ENCODE assay signal across 8 mouse cellular contexts in the genomic region with DNA sequence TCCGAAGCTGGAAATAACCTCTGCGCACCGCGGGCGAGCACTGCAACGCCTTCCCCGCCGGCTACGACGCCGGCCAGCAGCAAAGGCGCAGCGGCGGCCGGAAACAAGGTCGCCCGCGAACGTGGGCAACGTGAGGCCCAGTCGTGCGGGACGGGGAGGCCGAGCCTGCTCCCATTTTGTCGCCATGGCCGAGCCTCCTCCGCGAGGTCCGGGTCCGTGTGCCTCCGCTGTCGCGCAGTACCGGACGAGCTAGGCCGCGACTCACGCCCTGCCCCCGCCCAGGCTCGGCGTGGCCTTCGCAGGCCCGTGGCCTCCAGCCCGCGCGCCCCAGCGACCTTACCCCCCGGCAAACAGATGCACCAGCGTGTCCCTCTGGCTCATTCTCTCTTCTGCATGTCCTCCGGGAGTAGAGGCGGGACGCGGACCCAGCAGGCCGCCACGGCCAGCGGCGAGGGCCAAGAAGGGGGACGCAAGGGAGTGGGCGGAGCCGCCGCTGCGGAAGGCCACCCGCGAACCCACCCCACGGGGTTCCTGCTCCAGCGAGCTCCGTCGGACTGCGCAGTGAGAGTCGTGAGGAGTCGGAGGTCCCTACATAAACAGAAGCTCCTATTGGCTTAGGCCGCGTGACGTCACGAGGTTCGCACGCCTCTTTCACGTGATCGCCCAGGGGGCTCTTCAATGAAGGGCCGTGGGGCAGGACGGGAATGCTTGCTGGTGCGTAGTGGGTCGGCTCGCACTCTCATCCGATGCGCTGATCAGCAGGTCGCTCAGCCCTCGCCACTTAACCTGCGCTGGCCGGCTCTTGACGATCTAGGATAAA. TPM values are rescaled to one million over a fixed set of nuclear protein-coding genes. Genes with fewer than 3 reads are reported as not detected.
A peak's percentile ranks its signal among the peaks of the same experiment; 100 is the strongest.
DNase-seq lines count a peak whose midpoint lies in the region; ATAC-seq and TF ChIP-seq lines count a peak whose summit lies in the region.

A gene (minus strand): TSS at position 587 of the 820 bp plus-strand sequence.

- H3K4me1 ChIP-seq in MEL (ENCODE audit: control insufficient read depth in 1 of 2, insufficient read depth in 2 of 2, low read length in 2 of 2) = peaks cover 3 to 7% of the 10 kb centered on the region in 2 experiments
- H3K4me1 ChIP-seq in cerebellum, adult 2 months (ENCODE audit: control insufficient read depth, insufficient read depth, low read length) = peaks cover 4% of the 10 kb centered on the region; the same call in 1 of the 2 replicates
- no peaks in the 10 kb centered on the region; the same call in 1 of the 2 replicates for H3K4me1 ChIP-seq in forebrain, postnatal 0 days (ENCODE audit: insufficient read depth)
- peaks cover 13% of the 10 kb centered on the region for H3K4me1 ChIP-seq in lung, embryonic 15.5 days

- no peaks in the 10 kb centered on the region for H3K9me3 ChIP-seq in MEL (replicated peaks; ENCODE audit: insufficient read depth, low read length)
- no peaks in the 10 kb centered on the region for H3K9me3 ChIP-seq in forebrain, postnatal 0 days (ENCODE audit: low read length)
- no peaks in the 10 kb centered on the region for H3K9me3 ChIP-seq in lung, embryonic 15.5 days

- TF ChIP-seq POLR2A in MEL (IDR thresholded peaks at IDR 0.05; ENCODE audit: control insufficient read depth in 1 of 2, insufficient read depth in 1 of 2, low read depth in 1 of 2, low read length in 2 of 2, poor library complexity in 1 of 2) = peak; percentile 52 to 82
- peak; percentile 63 for TF ChIP-seq POLR2A in cerebellum, adult 2 months (IDR thresholded peaks at IDR 0.05; ENCODE audit: borderline replicate concordance, insufficient read depth, low read length)

- H3K4me2 ChIP-seq in forebrain, postnatal 0 days (ENCODE audit: low read depth) = peak within 1 kb of the TSS; percentile 50
- H3K4me2 ChIP-seq in lung, embryonic 15.5 days = peak within 1 kb of the TSS; percentile 78

- peak within 1 kb of the TSS; percentile 84 for H3K9ac ChIP-seq in MEL (ENCODE audit: control insufficient read depth, low read depth, low read length, poor library complexity, severe bottlenecking)
- peak within 1 kb of the TSS; percentile 84 for H3K9ac ChIP-seq in forebrain, postnatal 0 days
- H3K9ac ChIP-seq in lung, embryonic 15.5 days = peak within 1 kb of the TSS; percentile 94

- H3K79me2 ChIP-seq in MEL (ENCODE audit: control insufficient read depth, insufficient read depth, low read length, poor library complexity) = peaks cover 30% of the 10 kb centered on the region

- ATAC-seq in forebrain, postnatal 0 days = peak; percentile 99
- peak; percentile 99 for ATAC-seq in lung, embryonic 15.5 days (ENCODE audit: borderline replicate concordance, extremely low read depth, low FRiP score, low TSS enrichment)

- H3K27ac ChIP-seq in MEL (ENCODE audit: control insufficient read depth, low read depth, low read length) = peak within 1 kb of the TSS; percentile 61
- peak within 1 kb of the TSS; percentile 31 for H3K27ac ChIP-seq in cerebellum, adult 2 months (ENCODE audit: insufficient read depth, low read length)
- H3K27ac ChIP-seq in forebrain, postnatal 0 days (ENCODE audit: low read depth, low read length) = peak within 1 kb of the TSS; percentile 87
- H3K27ac ChIP-seq in lung, embryonic 15.5 days = peak within 1 kb of the TSS; percentile 94

- under 1% methylated on average over 90 of the region's 91 CpGs for WGBS in cerebellum, adult 2 months
- WGBS in forebrain, postnatal 0 days = under 1% methylated on average over 90 of the region's 91 CpGs
- WGBS in lung, embryonic 15.5 days = under 1% methylated on average over 91 of the region's 91 CpGs

- H3K27me3 ChIP-seq in MEL (ENCODE audit: control insufficient read depth in 1 of 2, insufficient read depth in 2 of 2, low read length in 2 of 2) = no peaks in the 10 kb centered on the region
- no peaks in the 10 kb centered on the region for H3K27me3 ChIP-seq in cerebellum, adult 2 months (ENCODE audit: control insufficient read depth, insufficient read depth, low read length)
- no peaks in the 10 kb centered on the region for H3K27me3 ChIP-seq in forebrain, postnatal 0 days (ENCODE audit: insufficient read depth, low read length)
- no peaks in the 10 kb centered on the region for H3K27me3 ChIP-seq in lung, embryonic 15.5 days

- DNase-seq in MEL (ENCODE audit: low read depth, low spot score) = peak; percentile 98
- peak; percentile 95 to 96 for DNase-seq in cerebellum, adult 2 months
- DNase-seq in forebrain, postnatal 0 days = peak; percentile 97
- peak; percentile 97 for DNase-seq in heart, postnatal 4 days
- peak; percentile 97 for DNase-seq in layer of hippocampus, adult 8-10 months (ENCODE audit: low spot score in 2 of 2)
- DNase-seq in ovary, adult 18-20 months (ENCODE audit: low spot score) = peak; percentile 96
- DNase-seq in thymus, postnatal 0 days (ENCODE audit: low spot score) = peak; percentile 98

- TF ChIP-seq RAD21 in MEL (IDR thresholded peaks at IDR 0.05; ENCODE audit: low read depth, low read length) = no peak

- H3K36me3 ChIP-seq in MEL (ENCODE audit: control insufficient read depth in 1 of 2, insufficient read depth in 2 of 2, low read length in 2 of 2) = peaks cover 0 to 18% of the 10 kb centered on the region in 2 experiments; a peak in 2 of 4 replicates
- no peaks in the 10 kb centered on the region for H3K36me3 ChIP-seq in forebrain, postnatal 0 days (ENCODE audit: insufficient read depth)
- H3K36me3 ChIP-seq in lung, embryonic 15.5 days = no peaks in the 10 kb centered on the region

- TF ChIP-seq CTCF in MEL (IDR thresholded peaks at IDR 0.05 in 2 of 3, conservative IDR thresholded peaks at IDR 0.05 in 1 of 3; ENCODE audit: control insufficient read depth in 1 of 3, insufficient read depth in 1 of 3, low read depth in 2 of 3, low read length in 3 of 3, poor library complexity in 1 of 3, severe bottlenecking in 1 of 3) = no peak
- no peak for TF ChIP-seq CTCF in cerebellum, adult 2 months (IDR thresholded peaks at IDR 0.05; ENCODE audit: borderline replicate concordance, insufficient read depth, low read depth, low read length)
- no peak for TF ChIP-seq CTCF in forebrain, postnatal 0 days (IDR thresholded peaks at IDR 0.05; ENCODE audit: low read depth)

- peak within 1 kb of the TSS; percentile 82 to 84 for H3K4me3 ChIP-seq in MEL (ENCODE audit: control insufficient read depth in 1 of 2, insufficient read depth in 1 of 2, low read depth in 2 of 2, low read length in 2 of 2)
- peak within 1 kb of the TSS; percentile 58 for H3K4me3 ChIP-seq in cerebellum, adult 2 months (replicated peaks; ENCODE audit: insufficient read depth, low read depth, low read length)
- peak within 1 kb of the TSS; percentile 96 for H3K4me3 ChIP-seq in forebrain, postnatal 0 days (ENCODE audit: low read depth, low read length)
- peak within 1 kb of the TSS; percentile 95 for H3K4me3 ChIP-seq in lung, embryonic 15.5 days

- TF ChIP-seq EP300 in MEL (IDR thresholded peaks at IDR 0.05; ENCODE audit: low read depth in 1 of 2, low read length in 2 of 2) = no peak

TF ChIP-seq in MEL, 35 proteins besides CTCF, POLR2A, EP300 and RAD21 (continues in another document):
- TF ChIP-seq TBP (IDR thresholded peaks at IDR 0.05; ENCODE audit: low read depth, low read length) (peak; percentile 70), MEF2A (IDR thresholded peaks at IDR 0.05; ENCODE audit: extremely low read depth, insufficient replicate concordance, low read depth, low read length, poor library complexity, severe bottlenecking) (no peak), POLR2AphosphoS2 (IDR thresholded peaks at IDR 0.05; ENCODE audit: low read length) (0 out of 2 replicates have a peak, but pooled peaks have one; percentile 26), MYC (IDR thresholded peaks at IDR 0.05; ENCODE audit: low read depth, low read length) (0 out of 2 replicates have a peak, but pooled peaks have one; percentile 35), BHLHE40 (IDR thresholded peaks at IDR 0.05; ENCODE audit: borderline replicate concordance, low read depth, low read length) (peak; percentile 98), CHD1 (IDR thresholded peaks at IDR 0.05; ENCODE audit: low read depth, low read length) (no peak), TAL1 (IDR thresholded peaks at IDR 0.05; ENCODE audit: low read length) (no peak), MYB (IDR thresholded peaks at IDR 0.05; ENCODE audit: low read depth, low read length) (no peak), JUND (IDR thresholded peaks at IDR 0.05; ENCODE audit: low read depth, low read length) (no peak), MXI1 (IDR thresholded peaks at IDR 0.05; ENCODE audit: low read depth, low read length) (peak; percentile 86), GATA1 (IDR thresholded peaks at IDR 0.05; ENCODE audit: low read depth, low read length) (no peak), MAX (IDR thresholded peaks at IDR 0.05; ENCODE audit: low read length) (peak; percentile 93), SIN3A (IDR thresholded peaks at IDR 0.05; ENCODE audit: low read length) (peak; percentile 72), ZC3H11A (IDR thresholded peaks at IDR 0.05; ENCODE audit: low read depth, low read length) (no peak), UBTF (IDR thresholded peaks at IDR 0.05; ENCODE audit: borderline replicate concordance, insufficient read depth, low read depth, low read length) (0 out of 2 replicates have a peak, but pooled peaks have one; percentile 82), ZKSCAN1 (IDR thresholded peaks at IDR 0.05; ENCODE audit: low read depth, low read length) (peak; percentile 98), MAZ (IDR thresholded peaks at IDR 0.05; ENCODE audit: low read depth, low read length) (peak; percentile 36; the same call in 1 of the 2 replicates), NELFE (IDR thresholded peaks at IDR 0.05; ENCODE audit: low read depth, low read length) (peak; percentile 66), GABPA (IDR thresholded peaks at IDR 0.05; ENCODE audit: low read depth, low read length) (no peak), CHD2 (IDR thresholded peaks at IDR 0.05; ENCODE audit: low read length) (no peak), KAT2A (conservative IDR thresholded peaks at IDR 0.05; ENCODE audit: low read depth, low read length) (no peak; the same call in 1 of the 2 replicates), USF1 (IDR thresholded peaks at IDR 0.05; ENCODE audit: low read depth, low read length) (peak; percentile 91)

RNA-seq across cellular contexts. Expression of the gene that starts here (rescaled TPM):
- total RNA-seq in MEL (2012; rRNA removed) = 12.9 and 13.0 TPM in 2 replicates
- polyA plus RNA-seq in MEL (2012; ENCODE audit: insufficient read depth in 1 of 2, insufficient read length in 2 of 2, low read depth in 1 of 2, low replicate concordance in 2 of 2, missing spikeins in 1 of 2) = 10 to 100 TPM in 1 of 2 experiments, not detected in 1; 11.9 TPM
- polyA plus RNA-seq in cerebellum, adult 2 months (2012; rRNA removed) = 53.2 and 54.3 TPM in 2 replicates
- total RNA-seq in forebrain, postnatal 0 days (2014; rRNA removed) = 102 and 138 TPM in 2 replicates
- 34.3 and 54.6 TPM in 2 replicates for polyA plus RNA-seq in forebrain, postnatal 0 days (2015; fragmentation: Nextera tagmentation; extraction: Ambion mirVana)
- total RNA-seq in heart, postnatal 4 days (2021) = 10 to 100 TPM; 51.7 to 51.8 TPM
- total RNA-seq in layer of hippocampus, adult 8-10 months (2022) = 10 to 100 TPM; 70.8 to 93.0 (median 81.4) TPM
- 74.0 and 77.7 TPM in 2 replicates for polyA plus RNA-seq in lung, embryonic 15.5 days (2015; fragmentation: Nextera tagmentation; extraction: Ambion mirVana)
- polyA plus RNA-seq in thymus, postnatal 0 days (2015; fragmentation: Nextera tagmentation; extraction: Ambion mirVana) = 27.1 and 30.1 TPM in 2 replicates

Comparison
In these comparisons a context has a peak if more than half of its experiments do, and no peak if none do; other contexts are left out.
1. Peak in every context shown above with its lines: DNase-seq, ATAC-seq, H3K4me3 ChIP-seq and H3K27ac ChIP-seq.
2. H3K27ac ChIP-seq: peak in every context shown above with its lines; median percentile 94 in lung, embryonic 15.5 days; 87 in forebrain, postnatal 0 days; 61 in MEL; 31 in cerebellum, adult 2 months.